Mouse (Mus musculus) CH12.LX (cell line): Measurements from ENCODE around the gene Bco2.

ENCODE experiments used
- CTCF ChIP-seq, 2 experiments: IDR thresholded peaks in 1 of 2; conservative IDR thresholded peaks in 1 of 2; 2 replicates each; pipeline ENCODE4 v1.5.1; 2011 to 2012; ENCODE audit warnings: low read depth in 2 of 2, low read length in 2 of 2, improper control_type of control experiment in 1 of 2, inconsistent platforms in 1 of 2, mild to moderate bottlenecking in 1 of 2, moderate library complexity in 1 of 2
- E2F4 ChIP-seq: IDR thresholded peaks from 2 replicates; pipeline ENCODE4 v1.6.1; 2011; ENCODE audit warnings: low read depth, low read length, improper control_type of control experiment; ENCODE audit not compliant: insufficient replicate concordance
- ETS1 ChIP-seq: conservative IDR thresholded peaks from 2 replicates; pipeline ENCODE4 v1.6.1; 2012; ENCODE audit warnings: low read depth, mild to moderate bottlenecking, inconsistent platforms, low read length, improper control_type of control experiment, moderate library complexity
- HCFC1 ChIP-seq: IDR thresholded peaks from 2 replicates; pipeline ENCODE4 v1.6.1; 2012; ENCODE audit warnings: low read depth, mild to moderate bottlenecking, inconsistent platforms, low read length, improper control_type of control experiment
- NELFE ChIP-seq: IDR thresholded peaks from 2 replicates; pipeline ENCODE4 v1.6.1; 2011; ENCODE audit warnings: low read depth, low read length, improper control_type of control experiment
- POLR2A ChIP-seq: IDR thresholded peaks from 2 replicates; pipeline ENCODE4 v1.6.1; 2011; ENCODE audit warnings: low read depth, mild to moderate bottlenecking, improper control_type of control experiment, low read length
- SIN3A ChIP-seq: IDR thresholded peaks from 2 replicates; pipeline ENCODE4 v1.6.1; 2012; ENCODE audit warnings: low read length, improper control_type of control experiment, inconsistent platforms
- USF1 ChIP-seq: IDR thresholded peaks from 2 replicates; pipeline ENCODE4 v1.6.1; 2014; ENCODE audit warnings: low read depth, mild to moderate bottlenecking, inconsistent platforms, low read length, improper control_type of control experiment
- ZKSCAN1 ChIP-seq: IDR thresholded peaks from 2 replicates; pipeline ENCODE4 v1.6.1; 2012; ENCODE audit warnings: low read depth, inconsistent platforms, low read length, improper control_type of control experiment, borderline replicate concordance

- TF ChIP-seq ZKSCAN1 (no peak), CTCF (conservative IDR thresholded peaks at IDR 0.05 in 1 of 2, IDR thresholded peaks at IDR 0.05 in 1 of 2; ENCODE audit: low read depth in 2 of 2, low read length in 2 of 2) (no peak), NELFE (no peak), HCFC1 (no peak), SIN3A (no peak), POLR2A (no peak), E2F4 (no peak), ETS1 (no peak), USF1 (no peak)
These were observed 38.0 kb upstream of the Bco2 start for GRCm38 (mm10) chr9:50592955-50593354.
